Mouse (Mus musculus): Measurements from ENCODE around the gene Hspa5. TPM values are rescaled to one million over a fixed set of nuclear protein-coding genes. Genes with fewer than 3 reads are reported as not detected.
"Not testable (repeated sequence)": the region's sequence is repeated elsewhere in the genome, so short reads cannot be mapped to it uniquely, and the experiment has no call there.

Hspa5 gene
- polyA plus RNA-seq, 1 experiment = 519 TPM

- H3K4me3 ChIP-seq (ENCODE audit: low read depth, low read length) = no peak overlapping the region
- H3K27me3 ChIP-seq (ENCODE audit: control insufficient read depth, insufficient read depth, low read length, poor library complexity, severe bottlenecking) = no peaks in the 10 kb centered on the region
- no peak overlapping the region for H3K9ac ChIP-seq (ENCODE audit: low read depth, poor library complexity, severe bottlenecking)
- H3K36me3 ChIP-seq (ENCODE audit: control insufficient read depth, insufficient read depth, low read length, poor library complexity, severe bottlenecking) = peaks cover 57% of the 10 kb centered on the region
- H3K4me1 ChIP-seq (ENCODE audit: control insufficient read depth, insufficient read depth, low read length) = peaks cover 2% of the 10 kb centered on the region
- H3K9me3 ChIP-seq (replicated peaks; ENCODE audit: control insufficient read depth, insufficient read depth, low read length, poor library complexity, severe bottlenecking) = no peaks in the 10 kb centered on the region
- H3K27ac ChIP-seq (ENCODE audit: insufficient read depth, low read length) = no peak overlapping the region
- no peak for TF ChIP-seq CTCF (IDR thresholded peaks at IDR 0.05; ENCODE audit: low read depth, low read length)
- TF ChIP-seq EP300 (IDR thresholded peaks at IDR 0.05; ENCODE audit: insufficient read depth, low read depth, low read length) = no peak
- TF ChIP-seq POLR2A (IDR thresholded peaks at IDR 0.05; ENCODE audit: insufficient read depth, low read length) = no peak
Observed at GRCm38 (mm10) chr2:34774493-34774892, 2.7 kb downstream of the Hspa5 start.

GRCm38 (mm10) chr2:34777237-34777868, 5.6 kb downstream of the Hspa5 start:
- Histone ChIP-seq H3K36me3 (ENCODE audit: control insufficient read depth, insufficient read depth, low read length, poor library complexity, severe bottlenecking) (peaks cover 65% of the 10 kb centered on the region), H3K27ac (ENCODE audit: insufficient read depth, low read length) (no peak overlapping the region), H3K4me1 (ENCODE audit: control insufficient read depth, insufficient read depth, low read length) (peaks cover 2% of the 10 kb centered on the region), H3K9ac (ENCODE audit: low read depth, poor library complexity, severe bottlenecking) (no peak overlapping the region), H3K9me3 (replicated peaks; ENCODE audit: control insufficient read depth, insufficient read depth, low read length, poor library complexity, severe bottlenecking) (no peaks in the 10 kb centered on the region), H3K27me3 (ENCODE audit: control insufficient read depth, insufficient read depth, low read length, poor library complexity, severe bottlenecking) (no peaks in the 10 kb centered on the region), H3K4me3 (ENCODE audit: low read depth, low read length) (no peak overlapping the region)
- TF ChIP-seq CTCF (IDR thresholded peaks at IDR 0.05; ENCODE audit: low read depth, low read length) = no peak
- TF ChIP-seq POLR2A (IDR thresholded peaks at IDR 0.05; ENCODE audit: insufficient read depth, low read length) = no peak
- TF ChIP-seq EP300 (IDR thresholded peaks at IDR 0.05; ENCODE audit: insufficient read depth, low read depth, low read length) = no peak

- Histone ChIP-seq H3K9ac (ENCODE audit: low read depth, poor library complexity, severe bottlenecking) (no peak overlapping the region), H3K27me3 (ENCODE audit: control insufficient read depth, insufficient read depth, low read length, poor library complexity, severe bottlenecking) (no peaks in the 10 kb centered on the region), H3K4me3 (ENCODE audit: low read depth, low read length) (no peak overlapping the region), H3K27ac (ENCODE audit: insufficient read depth, low read length) (no peak overlapping the region), H3K4me1 (ENCODE audit: control insufficient read depth, insufficient read depth, low read length) (no peaks in the 10 kb centered on the region), H3K36me3 (ENCODE audit: control insufficient read depth, insufficient read depth, low read length, poor library complexity, severe bottlenecking) (peaks cover 21% of the 10 kb centered on the region), H3K9me3 (replicated peaks; ENCODE audit: control insufficient read depth, insufficient read depth, low read length, poor library complexity, severe bottlenecking) (no peaks in the 10 kb centered on the region)
- TF ChIP-seq EP300 (IDR thresholded peaks at IDR 0.05; ENCODE audit: insufficient read depth, low read depth, low read length) = no peak
- TF ChIP-seq CTCF (IDR thresholded peaks at IDR 0.05; ENCODE audit: low read depth, low read length) = no peak
- no peak for TF ChIP-seq POLR2A (IDR thresholded peaks at IDR 0.05; ENCODE audit: insufficient read depth, low read length)
Observed at GRCm38 (mm10) chr2:34783064-34784020, 11.6 kb downstream of the Hspa5 start.

DNA sequence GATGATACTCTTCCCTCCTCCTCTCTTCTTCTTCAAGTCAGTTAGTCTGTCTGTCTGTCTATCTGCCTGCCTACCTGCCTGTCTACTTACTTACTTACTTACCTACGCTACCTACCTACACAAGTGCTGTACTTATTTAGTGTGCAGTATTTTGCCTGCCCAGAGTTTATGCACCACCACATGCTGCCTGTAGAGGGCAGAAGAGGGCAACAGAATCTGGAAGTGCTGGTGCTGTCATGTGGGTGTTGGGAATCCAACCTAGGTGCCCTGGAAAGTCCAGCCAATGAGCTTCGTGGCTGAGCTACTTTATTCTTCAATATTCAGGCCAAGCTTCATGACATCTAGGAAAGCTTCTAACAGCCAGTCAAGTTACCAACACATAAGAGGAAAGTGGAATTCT, 12.3 kb downstream of the Hspa5 start:
- TF ChIP-seq POLR2A (IDR thresholded peaks at IDR 0.05; ENCODE audit: insufficient read depth, low read length) (no peak), EP300 (IDR thresholded peaks at IDR 0.05; ENCODE audit: insufficient read depth, low read depth, low read length) (no peak), CTCF (IDR thresholded peaks at IDR 0.05; ENCODE audit: low read depth, low read length) (peak; percentile 87)
- no peaks in the 10 kb centered on the region for H3K4me1 ChIP-seq (ENCODE audit: control insufficient read depth, insufficient read depth, low read length)
- H3K27me3 ChIP-seq (ENCODE audit: control insufficient read depth, insufficient read depth, low read length, poor library complexity, severe bottlenecking) = no peaks in the 10 kb centered on the region
- no peak overlapping the region for H3K27ac ChIP-seq (ENCODE audit: insufficient read depth, low read length)
- H3K4me3 ChIP-seq (ENCODE audit: low read depth, low read length) = no peak overlapping the region
- H3K9ac ChIP-seq (ENCODE audit: low read depth, poor library complexity, severe bottlenecking) = no peak overlapping the region
- H3K36me3 ChIP-seq (ENCODE audit: control insufficient read depth, insufficient read depth, low read length, poor library complexity, severe bottlenecking) = peaks cover 18% of the 10 kb centered on the region
- H3K9me3 ChIP-seq (replicated peaks; ENCODE audit: control insufficient read depth, insufficient read depth, low read length, poor library complexity, severe bottlenecking) = no peaks in the 10 kb centered on the region

- no peaks in the 10 kb centered on the region for H3K9me3 ChIP-seq (replicated peaks; ENCODE audit: control insufficient read depth, insufficient read depth, low read length, poor library complexity, severe bottlenecking)
- no peak overlapping the region for H3K9ac ChIP-seq (ENCODE audit: low read depth, poor library complexity, severe bottlenecking)
- no peaks in the 10 kb centered on the region for H3K27me3 ChIP-seq (ENCODE audit: control insufficient read depth, insufficient read depth, low read length, poor library complexity, severe bottlenecking)
- H3K27ac ChIP-seq (ENCODE audit: insufficient read depth, low read length) = no peak overlapping the region
- H3K4me1 ChIP-seq (ENCODE audit: control insufficient read depth, insufficient read depth, low read length) = no peaks in the 10 kb centered on the region
- H3K4me3 ChIP-seq (ENCODE audit: low read depth, low read length) = no peak overlapping the region
- TF ChIP-seq EP300 (IDR thresholded peaks at IDR 0.05; ENCODE audit: insufficient read depth, low read depth, low read length) (no peak), POLR2A (IDR thresholded peaks at IDR 0.05; ENCODE audit: insufficient read depth, low read length) (no peak), CTCF (IDR thresholded peaks at IDR 0.05; ENCODE audit: low read depth, low read length) (no peak)
- no peaks in the 10 kb centered on the region for H3K36me3 ChIP-seq (ENCODE audit: control insufficient read depth, insufficient read depth, low read length, poor library complexity, severe bottlenecking)
Observed at GRCm38 (mm10) chr2:34790282-34790681, 18.5 kb downstream of the Hspa5 start.

DNA sequence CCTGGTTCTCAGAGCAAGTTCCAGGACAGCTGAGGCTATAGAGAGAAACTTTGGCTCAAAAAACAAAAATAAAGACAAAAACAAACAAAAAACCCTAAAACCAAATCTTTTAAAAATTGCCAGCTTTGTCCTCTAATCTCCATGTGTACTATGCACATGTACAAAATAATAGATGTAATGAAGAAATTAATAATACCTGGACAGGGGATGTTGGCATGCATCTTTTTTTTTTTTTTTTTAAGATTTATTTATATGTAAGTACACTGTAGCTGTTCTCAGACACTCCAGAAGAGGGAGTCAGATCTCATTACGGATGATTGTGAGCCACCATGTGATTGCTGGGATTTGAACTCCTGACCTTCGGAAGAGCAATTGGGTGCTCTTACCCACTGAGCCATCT, 20.8 kb downstream of the Hspa5 start:
- not testable (repeated sequence) for H3K4me1 ChIP-seq (ENCODE audit: control insufficient read depth, insufficient read depth, low read length); H3K9ac ChIP-seq (ENCODE audit: low read depth, poor library complexity, severe bottlenecking); H3K27me3 ChIP-seq (ENCODE audit: control insufficient read depth, insufficient read depth, low read length, poor library complexity, severe bottlenecking); H3K4me3 ChIP-seq (ENCODE audit: low read depth, low read length); H3K9me3 ChIP-seq (replicated peaks; ENCODE audit: control insufficient read depth, insufficient read depth, low read length, poor library complexity, severe bottlenecking); H3K27ac ChIP-seq (ENCODE audit: insufficient read depth, low read length); H3K36me3 ChIP-seq (ENCODE audit: control insufficient read depth, insufficient read depth, low read length, poor library complexity, severe bottlenecking)
